Mouse (Mus musculus) ES-E14 (cell line): ENCODE results near the gene Chsy1. TPM values are rescaled to one million over a fixed set of nuclear protein-coding genes. Genes with fewer than 3 reads are reported as not detected.

ENCODE experiments used
- DNase-seq: peaks from one replicate; pipeline ENCODE4 v3.0.0-alpha.2; 2013; ENCODE audit warnings: low read depth, low spot score
- H3K27ac ChIP-seq: 2 replicates; pipeline ENCODE4 v1.5.1; 2012; ENCODE audit warnings: low read depth, mild to moderate bottlenecking, low read length, moderate library complexity, mixed read lengths; ENCODE audit not compliant: poor library complexity, insufficient read depth, severe bottlenecking
- H3K36me3 ChIP-seq: 2 replicates; pipeline ENCODE4 v1.6.1; 2012; ENCODE audit warnings: mild to moderate bottlenecking, low read length, moderate library complexity, mixed read lengths; ENCODE audit not compliant: control insufficient read depth, poor library complexity, insufficient read depth, severe bottlenecking
- H3K4me1 ChIP-seq, 2 experiments: fragments of 150-350 bp in 1 of 2; sonication (generic) in 1 of 2; 2 replicates each; pipeline ENCODE4 v1.6.1; 2012; ENCODE audit warnings: low read length in 2 of 2, mild to moderate bottlenecking in 1 of 2, mixed read lengths in 1 of 2; ENCODE audit not compliant: control insufficient read depth in 2 of 2, insufficient read depth in 2 of 2, poor library complexity in 1 of 2
- H3K4me3 ChIP-seq, 2 experiments: fragments of 150-350 bp in 1 of 2; sonication (generic) in 1 of 2; 2 replicates each; pipeline ENCODE4 v1.5.1; 2012; ENCODE audit warnings: low read length in 2 of 2, low read depth in 1 of 2, mild to moderate bottlenecking in 1 of 2, mixed read lengths in 1 of 2; ENCODE audit not compliant: insufficient read depth in 1 of 2, poor library complexity in 1 of 2, severe bottlenecking in 1 of 2
- H3K9ac ChIP-seq: 2 replicates; pipeline ENCODE4 v1.6.1; 2012; ENCODE audit warnings: low read depth, mild to moderate bottlenecking, low read length, mixed read lengths; ENCODE audit not compliant: poor library complexity, insufficient read depth, severe bottlenecking
- H3K9me3 ChIP-seq: fragments of 150-350 bp; sonication (generic); 2 replicates; pipeline ENCODE4 v1.6.1; 2012; ENCODE audit warnings: low read depth, mild to moderate bottlenecking, low read length; ENCODE audit not compliant: control insufficient read depth, insufficient read depth
- CHD2 ChIP-seq: IDR thresholded peaks from 2 replicates; pipeline ENCODE4 v1.6.1; 2014; ENCODE audit warnings: mild to moderate bottlenecking, low read depth, low read length, inconsistent platforms
- HCFC1 ChIP-seq: IDR thresholded peaks from 2 replicates; pipeline ENCODE4 v1.6.1; 2012; ENCODE audit warnings: low read length, inconsistent platforms, borderline replicate concordance; ENCODE audit not compliant: insufficient read depth
- MAFK ChIP-seq: IDR thresholded peaks from 2 replicates; pipeline ENCODE4 v1.6.1; 2014; ENCODE audit warnings: mild to moderate bottlenecking, low read depth, low read length, inconsistent platforms; ENCODE audit not compliant: insufficient read depth
- ZC3H11A ChIP-seq: IDR thresholded peaks from 2 replicates; pipeline ENCODE4 v1.6.1; 2012; ENCODE audit warnings: low read depth, mild to moderate bottlenecking, inconsistent platforms, low read length, borderline replicate concordance
- ZNF384 ChIP-seq: IDR thresholded peaks from 2 replicates; pipeline ENCODE4 v1.6.1; 2012; ENCODE audit warnings: low read depth, low read length, inconsistent platforms
- in situ Hi-C, 2 experiments: fragments of 600-800 bp; cut with MboI; formaldehyde crosslinking; loops; one replicate each; pipeline ENCODE4 v1.15.1; 2025; ENCODE audit warnings: low sequenced_read_pairs in 2 of 2, inconsistent platforms in 1 of 2; ENCODE audit not compliant: unreplicated experiment in 2 of 2
- total RNA-seq: library from RNA; depleted of rRNA; stranded (reverse); fragments of 300-350 nt; gene quantifications from 2 replicates; pipeline ENCODE4 v1.2.3, GENCODE M21; 2012

The Chsy1 gene
- total RNA-seq, 1 experiment: 30.8 TPM

DNA sequence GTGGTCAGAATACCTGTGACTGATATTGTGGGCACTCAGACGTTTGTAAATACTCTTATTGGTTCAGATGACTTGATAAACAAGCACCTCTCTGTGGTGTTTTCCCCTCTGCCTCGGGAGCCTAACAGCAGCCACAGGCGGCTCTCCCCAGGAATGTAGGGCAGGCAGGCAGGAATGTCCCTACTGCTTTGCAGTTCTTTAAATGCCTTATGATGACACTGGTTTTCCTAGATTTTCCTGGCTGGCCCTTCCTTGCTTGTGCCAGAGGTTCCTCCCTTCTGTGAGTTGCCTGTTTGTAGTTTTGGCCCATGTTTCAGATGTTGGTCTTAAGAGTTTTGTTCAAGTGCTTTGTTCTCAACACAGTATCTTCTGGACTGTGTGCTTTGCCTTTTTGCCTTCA is 19.5 kb downstream of the Chsy1 start:
- no peak overlapping the region for H3K27ac ChIP-seq

DNA sequence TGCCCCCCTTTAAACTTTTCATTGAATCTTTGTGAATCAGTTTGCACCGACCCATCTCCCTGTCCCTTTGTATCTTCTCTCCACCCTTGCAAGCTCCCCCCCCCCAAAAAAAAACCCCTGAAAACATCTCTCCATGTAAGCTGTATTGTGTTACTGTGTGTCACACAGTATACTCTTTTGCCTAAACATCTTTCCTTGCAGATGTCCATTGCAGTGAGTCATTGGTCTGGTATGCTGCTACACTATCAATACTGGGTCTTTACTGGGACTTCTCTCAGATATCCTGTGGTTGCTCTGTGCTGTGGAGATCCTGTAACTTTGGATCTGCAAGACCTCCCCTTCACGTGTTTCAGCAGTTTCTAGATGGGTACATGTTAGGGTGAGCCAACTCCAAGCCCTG is 21.0 kb downstream of the Chsy1 start:
- in situ Hi-C loops: no loop called here
- Histone ChIP-seq H3K4me3 (no peak overlapping the region), H3K9me3 (no peaks in the 10 kb centered on the region), H3K4me1 (no peaks in the 10 kb centered on the region), H3K36me3 (peaks cover 2% of the 10 kb centered on the region; the same call in 1 of the 2 replicates), H3K9ac (no peak overlapping the region), H3K27ac (no peak overlapping the region)
- no peak for DNase-seq
- no peak for TF ChIP-seq ZNF384
- TF ChIP-seq ZC3H11A: no peak
- no peak for TF ChIP-seq HCFC1
- TF ChIP-seq MAFK: no peak
- TF ChIP-seq CHD2: no peak

More for the DNA sequence above, 19.5 kb downstream of the Chsy1 start:
- Histone ChIP-seq H3K36me3 (peaks cover 2% of the 10 kb centered on the region; the same call in 1 of the 2 replicates), H3K4me3 (no peak overlapping the region), H3K4me1 (no peaks in the 10 kb centered on the region; a peak in 1 of 4 replicates), H3K9ac (no peak overlapping the region), H3K9me3 (no peaks in the 10 kb centered on the region)
- no peak for TF ChIP-seq ZNF384
- no peak for TF ChIP-seq HCFC1
- TF ChIP-seq MAFK: no peak
- TF ChIP-seq CHD2: no peak
- no peak for TF ChIP-seq ZC3H11A
- DNase-seq: no peak
- in situ Hi-C loops: no loop called here

DNA sequence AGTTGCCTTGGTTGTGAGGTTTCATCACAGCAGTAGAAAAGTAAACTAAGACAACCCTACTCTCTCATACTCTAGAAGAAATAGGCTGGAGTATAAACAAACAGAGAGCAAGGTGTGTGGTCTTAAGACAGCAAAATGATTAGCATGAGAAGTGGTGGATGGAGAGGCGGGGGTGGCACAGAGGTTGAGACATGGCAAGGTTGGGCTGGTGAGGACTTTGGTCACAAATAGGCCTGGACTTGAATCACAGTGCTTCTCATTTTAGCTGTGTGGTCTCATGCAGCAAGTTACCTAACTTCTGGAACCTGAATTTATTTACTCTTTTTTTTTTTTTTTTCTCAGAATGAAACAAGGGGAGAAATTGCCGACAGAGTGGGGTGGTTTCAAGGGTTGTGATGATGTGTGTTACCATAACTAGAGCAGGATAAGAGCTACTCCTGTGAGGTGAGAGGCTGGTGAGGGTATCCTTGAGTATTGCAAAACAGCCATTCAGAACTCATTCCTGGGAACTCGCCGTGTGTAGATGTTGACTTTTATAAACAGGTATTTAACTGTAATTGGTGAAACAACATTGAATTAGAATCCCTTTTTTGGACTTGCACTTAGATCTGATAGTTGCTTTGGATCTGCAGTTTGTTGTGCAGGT is 22.6 kb downstream of the Chsy1 start:
- in situ Hi-C loops: no loop called here
- TF ChIP-seq ZC3H11A (no peak), MAFK (no peak), CHD2 (no peak), HCFC1 (no peak), ZNF384 (no peak)
- H3K4me1 ChIP-seq: no peaks in the 10 kb centered on the region
- no peak overlapping the region for H3K27ac ChIP-seq
- no peak for DNase-seq
- no peak overlapping the region for H3K9ac ChIP-seq
- H3K36me3 ChIP-seq: no peaks in the 10 kb centered on the region; the same call in 1 of the 2 replicates
- no peaks in the 10 kb centered on the region; the same call in 1 of the 2 replicates for H3K9me3 ChIP-seq
- H3K4me3 ChIP-seq: no peak overlapping the region

DNA sequence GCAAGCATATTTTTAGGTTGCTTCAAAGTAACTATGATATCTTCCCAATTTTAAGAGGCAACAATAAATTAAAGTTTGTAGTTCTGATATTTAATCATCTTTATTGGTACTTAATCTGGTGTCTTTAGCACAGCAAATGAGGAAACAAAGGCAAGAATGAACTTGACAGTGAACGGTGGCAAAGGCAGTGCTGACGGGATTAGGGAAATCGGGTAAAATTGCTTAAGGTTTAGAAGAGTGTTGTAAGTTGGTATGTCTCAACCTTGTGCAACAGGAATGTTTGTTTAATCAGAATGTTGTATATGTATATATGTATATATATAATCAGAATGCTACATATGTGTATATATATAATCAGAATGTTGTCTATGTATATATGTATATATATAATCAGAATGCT is 24.8 kb downstream of the Chsy1 start:
- Histone ChIP-seq H3K27ac (no peak overlapping the region), H3K9ac (no peak overlapping the region), H3K4me3 (no peak overlapping the region), H3K4me1 (no peaks in the 10 kb centered on the region), H3K9me3 (no peaks in the 10 kb centered on the region; the same call in 1 of the 2 replicates), H3K36me3 (no peaks in the 10 kb centered on the region; the same call in 1 of the 2 replicates)
- TF ChIP-seq ZC3H11A: no peak
- TF ChIP-seq ZNF384: no peak
- TF ChIP-seq MAFK: no peak
- in situ Hi-C loops: no loop called here
- DNase-seq: no peak

DNA sequence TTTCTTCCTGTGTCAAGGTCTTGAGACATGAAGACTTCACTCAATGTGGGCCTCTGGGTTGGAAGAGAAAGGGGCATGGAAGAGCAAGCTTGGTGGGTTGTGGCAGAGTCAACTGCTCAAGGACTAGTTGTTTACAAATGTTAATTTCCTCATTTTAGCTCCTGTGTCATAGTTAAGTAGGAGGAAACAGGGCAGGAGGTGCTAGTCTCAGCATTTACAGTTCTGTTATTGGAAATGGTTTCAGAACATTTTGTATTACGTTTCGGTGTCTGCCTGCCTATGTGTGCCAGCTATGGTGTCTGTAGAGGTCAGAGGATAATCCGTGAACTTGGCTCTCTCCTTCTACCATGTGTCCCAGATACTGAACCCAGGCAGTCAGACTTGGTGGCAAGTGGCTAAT is 26.3 kb downstream of the Chsy1 start:
- TF ChIP-seq MAFK: no peak
- no peak for TF ChIP-seq HCFC1
- TF ChIP-seq ZNF384: no peak
- TF ChIP-seq ZC3H11A: no peak
- TF ChIP-seq CHD2: no peak
- H3K4me3 ChIP-seq: no peak overlapping the region
- H3K9me3 ChIP-seq: no peaks in the 10 kb centered on the region; the same call in 1 of the 2 replicates
- no peaks in the 10 kb centered on the region for H3K4me1 ChIP-seq
- DNase-seq: no peak
- H3K36me3 ChIP-seq: no peaks in the 10 kb centered on the region
- in situ Hi-C loops: no loop called here
- H3K9ac ChIP-seq: no peak overlapping the region
- no peak overlapping the region for H3K27ac ChIP-seq
